Mouse (Mus musculus): ENCODE measurements at regions not wholly inside any gene's neighbourhood (a gene's known extent, or its start where the extent isn't known, plus 50 kb on each side); places are given as distances from the start of the nearest gene placed in this dataset.
A peak's percentile ranks its signal among the peaks of the same experiment; 100 is the strongest.
"Not testable (repeated sequence)": the region's sequence is repeated elsewhere in the genome, so short reads cannot be mapped to it uniquely, and the experiment has no call there.

GRCm38 (mm10) chr9:83728428-83728827, 77.6 kb downstream of the Elovl4 start:
- no peaks in the 10 kb centered on the region for H3K36me3 ChIP-seq (ENCODE audit: control insufficient read depth, insufficient read depth, low read length)
- no peaks in the 10 kb centered on the region for H3K27me3 ChIP-seq (ENCODE audit: control insufficient read depth, insufficient read depth, low read length)
- H3K4me2 ChIP-seq (replicated peaks; ENCODE audit: low read depth, low read length): no peak overlapping the region
- no peak for ATAC-seq (ENCODE audit: insufficient number of reproducible peaks, insufficient read depth, low FRiP score, low read depth)
- no peak overlapping the region for H3K9ac ChIP-seq (replicated peaks; ENCODE audit: low read depth, low read length)
- H3K4me1 ChIP-seq (ENCODE audit: control insufficient read depth, insufficient read depth, low read length): no peaks in the 10 kb centered on the region
- H3K4me3 ChIP-seq (ENCODE audit: low read depth, low read length): no peak overlapping the region
- 80% methylated on average over 8 of the region's 8 CpGs for WGBS
- H3K27ac ChIP-seq (ENCODE audit: low read length): no peak overlapping the region
- no peaks in the 10 kb centered on the region for H3K9me3 ChIP-seq (ENCODE audit: control insufficient read depth, low read depth, low read length)

GRCm38 (mm10) chr9:83727462-83728189, 78.5 kb downstream of the Elovl4 start:
- peak; percentile 74; the same call in 1 of the 2 replicates for ATAC-seq (ENCODE audit: insufficient number of reproducible peaks, insufficient read depth, low FRiP score, low read depth)
- 11% methylated on average over 14 of the region's 14 CpGs for WGBS
- H3K27ac ChIP-seq (ENCODE audit: low read length): no peak overlapping the region
- H3K4me2 ChIP-seq (replicated peaks; ENCODE audit: low read depth, low read length): peak overlapping the region; percentile 45
- H3K9me3 ChIP-seq (ENCODE audit: control insufficient read depth, low read depth, low read length): no peaks in the 10 kb centered on the region
- no peaks in the 10 kb centered on the region for H3K36me3 ChIP-seq (ENCODE audit: control insufficient read depth, insufficient read depth, low read length)
- H3K4me3 ChIP-seq (ENCODE audit: low read depth, low read length): peak overlapping the region; percentile 18
- no peak overlapping the region for H3K9ac ChIP-seq (replicated peaks; ENCODE audit: low read depth, low read length)
- H3K27me3 ChIP-seq (ENCODE audit: control insufficient read depth, insufficient read depth, low read length): no peaks in the 10 kb centered on the region
- no peaks in the 10 kb centered on the region for H3K4me1 ChIP-seq (ENCODE audit: control insufficient read depth, insufficient read depth, low read length)

GRCm38 (mm10) chr9:83726979-83727378, 79.1 kb downstream of the Elovl4 start:
- peak overlapping the region; percentile 18 for H3K4me3 ChIP-seq (ENCODE audit: low read depth, low read length)
- H3K36me3 ChIP-seq (ENCODE audit: control insufficient read depth, insufficient read depth, low read length): no peaks in the 10 kb centered on the region
- no peaks in the 10 kb centered on the region for H3K9me3 ChIP-seq (ENCODE audit: control insufficient read depth, low read depth, low read length)
- 45% methylated on average over 16 of the region's 16 CpGs for WGBS
- no peaks in the 10 kb centered on the region for H3K27me3 ChIP-seq (ENCODE audit: control insufficient read depth, insufficient read depth, low read length)
- no peak for ATAC-seq (ENCODE audit: insufficient number of reproducible peaks, insufficient read depth, low FRiP score, low read depth)
- H3K4me1 ChIP-seq (ENCODE audit: control insufficient read depth, insufficient read depth, low read length): no peaks in the 10 kb centered on the region
- no peak overlapping the region for H3K27ac ChIP-seq (ENCODE audit: low read length)
- H3K4me2 ChIP-seq (replicated peaks; ENCODE audit: low read depth, low read length): peak overlapping the region; percentile 45
- H3K9ac ChIP-seq (replicated peaks; ENCODE audit: low read depth, low read length): no peak overlapping the region

- Histone ChIP-seq H3K27me3 (ENCODE audit: control insufficient read depth, insufficient read depth, low read length) (no peaks in the 10 kb centered on the region), H3K27ac (ENCODE audit: low read length) (no peak overlapping the region), H3K9me3 (ENCODE audit: control insufficient read depth, low read depth, low read length) (no peaks in the 10 kb centered on the region), H3K9ac (replicated peaks; ENCODE audit: low read depth, low read length) (no peak overlapping the region), H3K36me3 (ENCODE audit: control insufficient read depth, insufficient read depth, low read length) (no peaks in the 10 kb centered on the region), H3K4me2 (replicated peaks; ENCODE audit: low read depth, low read length) (no peak overlapping the region), H3K4me3 (ENCODE audit: low read depth, low read length) (no peak overlapping the region), H3K4me1 (ENCODE audit: control insufficient read depth, insufficient read depth, low read length) (no peaks in the 10 kb centered on the region)
- no peak for ATAC-seq (ENCODE audit: insufficient number of reproducible peaks, insufficient read depth, low FRiP score, low read depth)
- 59% methylated on average over 9 of the region's 9 CpGs for WGBS
These were observed 80.0 kb downstream of the Elovl4 start for GRCm38 (mm10) chr9:83726105-83726504.

- Histone ChIP-seq H3K36me3 (ENCODE audit: control insufficient read depth, insufficient read depth, low read length) (no peaks in the 10 kb centered on the region), H3K27me3 (ENCODE audit: control insufficient read depth, insufficient read depth, low read length) (no peaks in the 10 kb centered on the region), H3K4me3 (ENCODE audit: low read depth, low read length) (no peak overlapping the region), H3K27ac (ENCODE audit: low read length) (no peak overlapping the region), H3K9ac (replicated peaks; ENCODE audit: low read depth, low read length) (no peak overlapping the region), H3K4me1 (ENCODE audit: control insufficient read depth, insufficient read depth, low read length) (no peaks in the 10 kb centered on the region), H3K9me3 (ENCODE audit: control insufficient read depth, low read depth, low read length) (no peaks in the 10 kb centered on the region), H3K4me2 (replicated peaks; ENCODE audit: low read depth, low read length) (peak overlapping the region; percentile 10; the same call in 1 of the 2 replicates)
- 34% methylated on average over 8 of the region's 8 CpGs for whole genome bisulfite sequencing
- ATAC-seq (ENCODE audit: insufficient number of reproducible peaks, insufficient read depth, low FRiP score, low read depth): no peak
These were observed 80.5 kb downstream of the Elovl4 start for GRCm38 (mm10) chr9:83725545-83725944.

GRCm38 (mm10) chr9:83720982-83721381, 85.1 kb downstream of the Elovl4 start:
- no peak overlapping the region for H3K4me2 ChIP-seq (replicated peaks; ENCODE audit: low read depth, low read length)
- ATAC-seq (ENCODE audit: insufficient number of reproducible peaks, insufficient read depth, low FRiP score, low read depth): no peak
- WGBS: 64% methylated on average over 2 of the region's 2 CpGs

GRCm38 (mm10) chr9:83719811-83720210, 86.3 kb downstream of the Elovl4 start:
- Histone ChIP-seq H3K9ac (replicated peaks; ENCODE audit: low read depth, low read length) (no peak overlapping the region), H3K27ac (ENCODE audit: low read length) (no peak overlapping the region), H3K4me1 (ENCODE audit: control insufficient read depth, insufficient read depth, low read length) (no peaks in the 10 kb centered on the region), H3K36me3 (ENCODE audit: control insufficient read depth, insufficient read depth, low read length) (no peaks in the 10 kb centered on the region), H3K27me3 (ENCODE audit: control insufficient read depth, insufficient read depth, low read length) (no peaks in the 10 kb centered on the region), H3K4me3 (ENCODE audit: low read depth, low read length) (no peak overlapping the region), H3K9me3 (ENCODE audit: control insufficient read depth, low read depth, low read length) (no peaks in the 10 kb centered on the region), H3K4me2 (replicated peaks; ENCODE audit: low read depth, low read length) (no peak overlapping the region)
- 55% methylated on average over 4 of the region's 4 CpGs for WGBS
- no peak for ATAC-seq (ENCODE audit: insufficient number of reproducible peaks, insufficient read depth, low FRiP score, low read depth)

More at GRCm38 (mm10) chr9:83720982-83721381, 85.1 kb downstream of the Elovl4 start:
- no peak overlapping the region for H3K27ac ChIP-seq (ENCODE audit: low read length)
- H3K27me3 ChIP-seq (ENCODE audit: control insufficient read depth, insufficient read depth, low read length): no peaks in the 10 kb centered on the region
- H3K4me1 ChIP-seq (ENCODE audit: control insufficient read depth, insufficient read depth, low read length): no peaks in the 10 kb centered on the region
- H3K9ac ChIP-seq (replicated peaks; ENCODE audit: low read depth, low read length): no peak overlapping the region
- H3K9me3 ChIP-seq (ENCODE audit: control insufficient read depth, low read depth, low read length): no peaks in the 10 kb centered on the region
- no peaks in the 10 kb centered on the region for H3K36me3 ChIP-seq (ENCODE audit: control insufficient read depth, insufficient read depth, low read length)
- H3K4me3 ChIP-seq (ENCODE audit: low read depth, low read length): no peak overlapping the region

- not testable (repeated sequence) for H3K4me1 ChIP-seq (ENCODE audit: control insufficient read depth, insufficient read depth, low read length); H3K4me2 ChIP-seq (replicated peaks; ENCODE audit: low read depth, low read length); H3K36me3 ChIP-seq (ENCODE audit: control insufficient read depth, insufficient read depth, low read length); ATAC-seq (ENCODE audit: insufficient number of reproducible peaks, insufficient read depth, low FRiP score, low read depth); H3K9me3 ChIP-seq (ENCODE audit: control insufficient read depth, low read depth, low read length); H3K4me3 ChIP-seq (ENCODE audit: low read depth, low read length); H3K27me3 ChIP-seq (ENCODE audit: control insufficient read depth, insufficient read depth, low read length); H3K9ac ChIP-seq (replicated peaks; ENCODE audit: low read depth, low read length); H3K27ac ChIP-seq (ENCODE audit: low read length)
- 84% methylated on average over 2 of the region's 2 CpGs for WGBS
These were observed 88.0 kb downstream of the Elovl4 start for GRCm38 (mm10) chr9:83718084-83718483.
